Mouse (Mus musculus) neural tube, embryonic 10.5 days (tissue): ENCODE results near the gene Rhbdd3.

ENCODE experiments used
- DNase-seq: peaks from one replicate; pipeline ENCODE4 v3.0.0-alpha.2; 2017; ENCODE audit warnings: low spot score; ENCODE audit errors: extremely low spot score

Gene Rhbdd3

GRCm38 (mm10) chr11:5098736-5099542, at the start of gene Rhbdd3, which contains the start of gene Ewsr1:
TSS of gene Rhbdd3 (plus strand) at chr11:5098926.
TSS of gene Ewsr1 (minus strand) at chr11:5099266.
- peak; percentile 99 for DNase-seq

- no peak for DNase-seq
Observed at GRCm38 (mm10) chr11:5051629-5052028, 47.1 kb upstream of the Rhbdd3 start.

GRCm38 (mm10) chr11:5052200-5052854, 46.4 kb upstream of the Rhbdd3 start:
- no peak for DNase-seq

GRCm38 (mm10) chr11:5054151-5054550, 44.6 kb upstream of the Rhbdd3 start:
- no peak for DNase-seq

GRCm38 (mm10) chr11:5054874-5055273, 43.9 kb upstream of the Rhbdd3 start:
- no peak for DNase-seq

GRCm38 (mm10) chr11:5055945-5056938, 42.5 kb upstream of the Rhbdd3 start:
- peak; percentile 43 for DNase-seq

GRCm38 (mm10) chr11:5057064-5057463, 41.7 kb upstream of the Rhbdd3 start:
- DNase-seq: peak; percentile 32

GRCm38 (mm10) chr11:5057541-5057855, 41.2 kb upstream of the Rhbdd3 start:
- DNase-seq: peak; percentile 33

GRCm38 (mm10) chr11:5057856-5058641, 40.7 kb upstream of the Rhbdd3 start, which contains the start of gene Rasl10a:
TSS of gene Rasl10a (plus strand) at chr11:5058128.
- peak; percentile 64 for DNase-seq

GRCm38 (mm10) chr11:5058783-5059182, 39.9 kb upstream of the Rhbdd3 start:
- DNase-seq: no peak

- no peak for DNase-seq
Observed at GRCm38 (mm10) chr11:5059230-5059629, 39.5 kb upstream of the Rhbdd3 start.

- peak; percentile 56 for DNase-seq
Observed at GRCm38 (mm10) chr11:5059704-5060156, 39.0 kb upstream of the Rhbdd3 start.

GRCm38 (mm10) chr11:5060756-5061412, 37.8 kb upstream of the Rhbdd3 start:
- DNase-seq: peak; percentile 55

- peak; percentile 85 for DNase-seq
Observed at GRCm38 (mm10) chr11:5061413-5062139, 37.1 kb upstream of the Rhbdd3 start.

- DNase-seq: peak; percentile 25
Observed at GRCm38 (mm10) chr11:5062326-5062725, 36.4 kb upstream of the Rhbdd3 start.

GRCm38 (mm10) chr11:5062860-5063505, 35.7 kb upstream of the Rhbdd3 start:
- DNase-seq: no peak

GRCm38 (mm10) chr11:5063561-5064281, 35.0 kb upstream of the Rhbdd3 start:
- no peak for DNase-seq
